Mouse (Mus musculus) heart, embryonic 11.5 days (tissue): ENCODE measurements around the gene Shisa4. TPM values are rescaled to one million over a fixed set of nuclear protein-coding genes. Genes with fewer than 3 reads are reported as not detected.

Experiments
- ATAC-seq: fragments of 200-750 bp; cut with Nextera tagmentation; replicated peaks from 2 replicates; pipeline ENCODE4 v1.8.0; 2017; ENCODE audit warnings: moderate library complexity; ENCODE audit not compliant: insufficient number of reproducible peaks, low FRiP score, low TSS enrichment
- H3K27ac ChIP-seq: fragments of 300-500 bp; sonication (generic); 2 replicates; pipeline ENCODE4 v1.5.1; 2014; ENCODE audit warnings: mild to moderate bottlenecking, low read depth, low read length
- H3K27me3 ChIP-seq: fragments of 300-500 bp; sonication (generic); 2 replicates; pipeline ENCODE4 v1.6.1; 2014; ENCODE audit warnings: mild to moderate bottlenecking, low read length, mixed read lengths; ENCODE audit not compliant: control insufficient read depth, insufficient read depth
- H3K36me3 ChIP-seq: fragments of 300-500 bp; sonication (generic); 2 replicates; pipeline ENCODE4 v1.6.1; 2014; ENCODE audit warnings: mild to moderate bottlenecking, low read length, moderate library complexity, mixed read lengths; ENCODE audit not compliant: control insufficient read depth, insufficient read depth
- H3K4me1 ChIP-seq: fragments of 300-500 bp; sonication (generic); 2 replicates; pipeline ENCODE4 v1.6.1; 2014; ENCODE audit warnings: low read length; ENCODE audit not compliant: control insufficient read depth, insufficient read depth
- H3K4me2 ChIP-seq: fragments of 300-500 bp; sonication (generic); 2 replicates; pipeline ENCODE4 v1.6.1; 2014; ENCODE audit warnings: mild to moderate bottlenecking, moderate library complexity
- H3K4me3 ChIP-seq: fragments of 300-500 bp; sonication (generic); 2 replicates; pipeline ENCODE4 v1.5.1; 2014; ENCODE audit warnings: low read depth, low read length
- H3K9ac ChIP-seq: fragments of 300-500 bp; sonication (generic); 2 replicates; pipeline ENCODE4 v1.6.1; 2014; ENCODE audit warnings: mild to moderate bottlenecking, low read depth, low read length, moderate library complexity
- H3K9me3 ChIP-seq: fragments of 300-500 bp; sonication (generic); replicated peaks from 2 replicates; pipeline ENCODE4 v1.6.1; 2016; ENCODE audit warnings: low read length; ENCODE audit not compliant: control insufficient read depth
- WGBS: fragments of 180-500 bp; shearing (Covaris S2); extraction: QIAGEN DNeasy Blood & Tissue Kit; methylation state at CpG from one replicate; pipeline ENCODE4 v1.1.7; 2014; ENCODE audit not compliant: insufficient replicate concordance; 5-methylcytosine and 5-hydroxymethylcytosine counted together
- polyA plus RNA-seq: library from polyadenylated mRNA; unstranded; fragments of >200 nt; fragmentation: Nextera tagmentation; extraction: Ambion mirVana; gene quantifications from 2 replicates; pipeline ENCODE4 v1.2.1, GENCODE M21; 2014

The Shisa4 gene
- polyA plus RNA-seq, 1 experiment from 2014 or later: 25.6 TPM

DNA sequence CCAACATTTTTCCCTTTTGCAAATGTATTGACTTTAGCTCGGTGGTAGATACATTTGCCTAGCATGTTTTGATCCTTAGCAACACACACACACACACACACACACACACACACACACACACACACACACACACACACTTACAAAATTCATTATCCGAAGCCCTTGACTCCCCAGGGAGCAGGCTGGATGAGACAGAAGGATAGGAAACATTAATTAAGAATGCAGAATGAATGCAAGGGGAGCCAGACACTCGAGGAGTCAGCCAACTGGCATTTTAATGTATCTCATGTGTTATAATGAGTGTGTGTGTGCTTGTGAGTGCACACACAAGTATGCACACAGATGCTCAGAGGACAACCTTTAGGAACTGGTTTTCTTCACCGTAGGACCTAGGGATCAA is 13.5 kb downstream of the Shisa4 start:
- no peak for ATAC-seq
- Histone ChIP-seq H3K4me3 (no peak overlapping the region), H3K9ac (no peak overlapping the region), H3K4me2 (no peak overlapping the region), H3K27ac (no peak overlapping the region), H3K4me1 (peaks cover 5% of the 10 kb centered on the region; the same call in 1 of the 2 replicates), H3K9me3 (peaks cover 2% of the 10 kb centered on the region; the same call in 1 of the 2 replicates), H3K36me3 (no peaks in the 10 kb centered on the region), H3K27me3 (no peaks in the 10 kb centered on the region)
- 85% methylated on average over 4 of the region's 4 CpGs for WGBS

DNA sequence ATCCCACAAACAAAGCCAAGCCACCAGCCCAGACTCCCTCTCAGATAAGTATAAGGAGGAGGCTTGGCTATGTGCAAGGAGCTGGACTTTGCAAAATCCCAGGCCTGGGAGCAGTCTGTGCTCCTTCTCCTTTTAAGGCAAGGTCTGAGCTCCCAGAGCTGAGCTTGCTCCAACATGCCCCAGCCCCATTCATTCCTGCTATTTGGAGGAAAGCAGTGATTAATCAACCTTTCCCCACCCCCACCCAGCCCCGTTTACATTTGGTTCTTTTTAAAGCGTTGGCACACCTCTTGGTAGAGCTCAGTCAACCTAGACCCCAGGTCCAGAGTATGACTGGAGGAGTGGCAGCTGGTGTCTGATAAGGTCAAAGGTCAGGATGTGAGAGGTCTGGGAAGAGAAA is 16.0 kb downstream of the Shisa4 start:
- H3K36me3 ChIP-seq: no peaks in the 10 kb centered on the region
- H3K4me3 ChIP-seq: no peak overlapping the region
- peaks cover 5% of the 10 kb centered on the region; the same call in 1 of the 2 replicates for H3K4me1 ChIP-seq
- peaks cover 2% of the 10 kb centered on the region; the same call in 1 of the 2 replicates for H3K9me3 ChIP-seq
- 16% methylated on average over 2 of the region's 2 CpGs for WGBS
- H3K4me2 ChIP-seq: no peak overlapping the region
- H3K27me3 ChIP-seq: no peaks in the 10 kb centered on the region
- ATAC-seq: no peak
- no peak overlapping the region for H3K9ac ChIP-seq
- no peak overlapping the region for H3K27ac ChIP-seq

DNA sequence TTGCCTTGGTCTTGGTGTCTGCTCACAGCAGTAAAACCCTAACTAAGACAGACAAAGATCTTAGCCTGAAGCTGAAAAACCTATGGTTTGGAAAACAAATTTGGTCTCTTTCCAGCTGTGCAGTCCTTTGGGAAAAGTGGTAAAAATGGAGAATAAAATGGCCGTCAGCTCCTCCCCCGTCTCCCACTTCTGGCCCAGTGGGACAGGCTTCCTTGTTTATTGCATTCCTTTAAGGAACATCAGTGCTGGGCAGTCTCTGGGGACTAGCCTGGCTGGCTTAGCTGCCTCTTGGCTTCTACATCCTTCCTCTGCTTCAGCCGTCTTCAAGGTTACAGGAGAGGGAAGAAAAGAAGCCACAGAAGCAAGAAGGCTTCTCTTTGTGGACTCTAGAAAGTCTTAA is 23.1 kb downstream of the Shisa4 start:
- H3K27me3 ChIP-seq: no peaks in the 10 kb centered on the region
- H3K9ac ChIP-seq: no peak overlapping the region
- H3K4me2 ChIP-seq: no peak overlapping the region
- no peaks in the 10 kb centered on the region for H3K36me3 ChIP-seq
- no peak overlapping the region for H3K4me3 ChIP-seq
- no peak for ATAC-seq
- no peak overlapping the region for H3K27ac ChIP-seq
- H3K9me3 ChIP-seq: no peaks in the 10 kb centered on the region
- 61% methylated on average over 3 of the region's 3 CpGs for WGBS
- no peaks in the 10 kb centered on the region for H3K4me1 ChIP-seq

DNA sequence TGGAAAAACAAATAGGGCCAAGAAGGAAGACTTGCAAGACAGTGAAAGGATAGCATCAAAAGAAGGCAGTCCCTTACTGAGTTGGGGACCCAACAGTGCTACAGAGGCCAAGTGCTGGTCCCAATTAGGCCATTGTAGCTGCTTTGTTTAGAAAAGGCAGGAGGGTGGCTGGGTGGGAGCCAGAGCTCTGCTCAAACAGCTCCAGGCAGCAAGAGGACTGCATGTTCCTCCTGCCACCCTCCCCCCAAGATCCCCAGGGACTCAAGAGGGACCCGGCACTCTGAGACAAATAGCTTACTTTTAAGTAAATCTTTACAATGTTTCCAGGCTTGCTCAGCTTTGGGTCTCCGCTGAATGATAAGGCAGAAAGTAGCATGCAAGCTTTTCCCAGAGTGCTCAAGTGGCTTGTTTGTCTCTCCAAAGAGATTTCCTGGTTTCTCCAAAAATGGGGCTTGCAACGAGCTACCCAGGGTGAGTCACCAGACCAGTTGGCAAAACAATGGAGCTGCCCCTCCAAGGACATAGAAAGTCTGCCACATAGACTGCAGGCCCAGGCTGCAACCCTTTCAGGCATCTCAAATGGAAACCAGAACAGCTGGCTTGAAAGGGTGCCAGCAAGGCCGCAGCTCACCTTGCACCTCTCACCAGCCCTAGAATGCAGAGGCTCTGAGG is 27.4 kb downstream of the Shisa4 start:
- Histone ChIP-seq H3K4me2 (no peak overlapping the region), H3K27ac (0 out of 2 replicates have a peak overlapping the region, but pooled peaks have one; percentile 25), H3K9me3 (no peaks in the 10 kb centered on the region), H3K9ac (no peak overlapping the region), H3K27me3 (no peaks in the 10 kb centered on the region), H3K4me3 (no peak overlapping the region), H3K4me1 (no peaks in the 10 kb centered on the region), H3K36me3 (no peaks in the 10 kb centered on the region)
- 42% methylated on average over 4 of the region's 4 CpGs for WGBS
- ATAC-seq: no peak

DNA sequence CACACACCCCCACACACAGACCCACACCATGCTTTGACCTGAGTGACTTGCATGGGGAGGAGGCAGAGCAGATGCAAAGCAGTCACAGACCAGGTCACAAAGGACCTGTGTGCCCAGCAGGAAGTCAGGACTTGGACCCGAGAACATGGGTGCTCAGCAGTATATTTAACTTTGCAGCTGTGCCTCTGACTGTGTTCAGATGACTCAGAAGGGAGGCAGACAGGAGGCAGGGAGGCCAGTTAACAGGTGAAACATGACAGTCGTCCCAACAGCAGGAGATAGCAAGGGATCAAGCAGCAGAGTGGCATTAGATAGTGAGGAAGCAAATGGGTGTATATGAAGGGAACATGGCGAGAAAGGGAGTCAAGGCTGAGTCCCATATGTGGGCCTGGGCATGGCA is 28.1 kb downstream of the Shisa4 start:
- Histone ChIP-seq H3K4me3 (no peak overlapping the region), H3K4me2 (no peak overlapping the region), H3K27me3 (no peaks in the 10 kb centered on the region), H3K9ac (no peak overlapping the region), H3K36me3 (no peaks in the 10 kb centered on the region), H3K27ac (no peak overlapping the region), H3K9me3 (no peaks in the 10 kb centered on the region), H3K4me1 (no peaks in the 10 kb centered on the region)
- no peak for ATAC-seq
- WGBS: 43% methylated on average over 3 of the region's 3 CpGs

DNA sequence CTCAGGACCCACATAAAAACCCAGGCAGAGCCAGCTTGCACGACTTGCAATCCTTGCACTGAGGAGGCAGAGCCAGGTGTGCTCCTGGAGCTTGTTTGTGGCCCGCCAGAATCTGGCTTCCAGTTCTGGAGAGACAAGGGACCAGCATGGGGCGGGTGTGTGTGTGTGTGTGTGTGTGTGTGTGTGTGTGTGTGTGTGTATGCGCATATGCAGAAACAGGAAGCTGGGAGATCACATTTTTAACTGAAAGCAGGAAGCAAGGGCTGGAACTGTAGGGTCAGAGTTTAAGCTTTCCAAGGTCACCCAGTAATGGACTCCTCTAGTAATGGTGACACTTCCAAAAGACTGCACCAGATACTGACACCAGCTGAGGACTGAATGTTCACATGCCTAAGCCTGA is 31.0 kb downstream of the Shisa4 start:
- Histone ChIP-seq H3K27ac (no peak overlapping the region), H3K4me3 (no peak overlapping the region), H3K9ac (no peak overlapping the region), H3K4me1 (no peaks in the 10 kb centered on the region), H3K36me3 (no peaks in the 10 kb centered on the region), H3K9me3 (no peaks in the 10 kb centered on the region), H3K27me3 (no peaks in the 10 kb centered on the region), H3K4me2 (no peak overlapping the region)
- 58% methylated on average over 4 of the region's 4 CpGs for WGBS
- no peak for ATAC-seq

DNA sequence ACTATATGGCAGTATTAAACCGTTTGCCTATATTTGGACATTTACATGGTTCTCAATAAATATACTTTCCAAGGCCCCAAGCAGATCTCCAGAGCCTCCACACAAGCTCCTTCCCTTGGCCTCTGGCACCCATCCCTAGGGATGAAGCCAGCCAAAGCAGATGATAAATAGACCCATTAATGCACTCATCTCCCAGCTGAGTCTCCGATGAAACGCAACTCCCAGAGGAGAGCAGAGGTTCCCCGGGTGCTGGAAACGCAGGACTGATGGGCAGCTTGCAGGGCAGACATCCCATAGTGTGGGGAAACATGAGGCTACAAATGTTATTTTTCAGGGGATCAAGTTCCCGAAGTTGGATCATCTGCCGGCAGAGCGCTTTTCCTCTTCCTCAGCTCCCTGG is 33.1 kb downstream of the Shisa4 start:
- no peaks in the 10 kb centered on the region for H3K27me3 ChIP-seq
- no peak for ATAC-seq
- no peak overlapping the region for H3K4me3 ChIP-seq
- no peak overlapping the region for H3K27ac ChIP-seq
- no peaks in the 10 kb centered on the region for H3K9me3 ChIP-seq
- no peaks in the 10 kb centered on the region for H3K4me1 ChIP-seq
- H3K4me2 ChIP-seq: no peak overlapping the region
- WGBS: 72% methylated on average over 8 of the region's 8 CpGs
- H3K9ac ChIP-seq: no peak overlapping the region
- H3K36me3 ChIP-seq: no peaks in the 10 kb centered on the region

DNA sequence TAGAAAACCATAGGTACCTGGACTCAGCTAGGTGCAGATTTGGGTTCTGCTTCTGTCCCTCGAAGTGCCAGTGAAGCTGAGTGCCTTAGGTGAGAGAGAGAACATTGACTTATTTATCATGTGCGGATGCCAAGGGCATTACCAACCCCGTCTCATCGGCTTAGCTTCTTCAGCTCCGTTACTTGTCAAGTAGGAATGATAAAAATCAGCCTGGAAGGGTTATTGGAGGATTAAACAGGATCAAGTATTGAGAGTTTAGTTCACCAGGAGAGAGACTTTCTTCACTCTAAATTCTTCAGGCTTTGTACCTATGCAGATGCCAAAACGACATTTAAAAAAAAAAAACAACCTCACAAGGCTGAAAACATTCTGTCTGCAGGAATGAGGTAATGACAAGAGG is 44.5 kb downstream of the Shisa4 start:
- no peak overlapping the region for H3K9ac ChIP-seq

DNA sequence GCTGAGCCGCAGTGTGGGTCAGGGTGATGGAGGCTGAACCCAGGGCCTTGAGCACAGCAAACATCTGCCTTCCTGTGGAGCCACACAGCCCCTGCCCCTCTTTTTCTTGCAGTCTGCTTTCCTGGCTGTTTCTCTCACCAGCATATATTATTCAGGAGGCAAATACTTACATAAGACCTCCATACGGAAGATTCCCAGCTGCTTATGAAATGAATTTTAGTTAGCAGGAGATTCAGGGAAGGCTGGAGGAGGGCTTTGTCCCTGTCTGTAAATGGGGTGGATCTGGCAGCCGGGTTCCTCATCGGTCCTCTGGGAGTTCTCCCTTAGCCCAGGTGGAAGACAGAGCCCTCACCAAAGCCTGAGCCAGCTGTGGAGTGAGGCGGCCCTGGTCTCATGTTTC is 46.7 kb downstream of the Shisa4 start:
- Histone ChIP-seq H3K9ac (no peak overlapping the region), H3K27ac (no peak overlapping the region), H3K4me3 (no peak overlapping the region), H3K4me2 (no peak overlapping the region), H3K27me3 (0 out of 2 replicates have a peak, but pooled peaks cover 3% of the 10 kb centered on the region), H3K9me3 (no peaks in the 10 kb centered on the region), H3K36me3 (no peaks in the 10 kb centered on the region), H3K4me1 (peaks cover 18% of the 10 kb centered on the region)
- ATAC-seq: no peak
- WGBS: 54% methylated on average over 5 of the region's 5 CpGs

More for the DNA sequence above, 44.5 kb downstream of the Shisa4 start:
- H3K27ac ChIP-seq: no peak overlapping the region
- 60% methylated on average over 6 of the region's 6 CpGs for WGBS
- 0 out of 2 replicates have a peak, but pooled peaks cover 3% of the 10 kb centered on the region for H3K27me3 ChIP-seq
- H3K4me1 ChIP-seq: peaks cover 20% of the 10 kb centered on the region
- ATAC-seq: no peak
- no peaks in the 10 kb centered on the region for H3K9me3 ChIP-seq
- no peak overlapping the region for H3K4me3 ChIP-seq
- no peak overlapping the region for H3K4me2 ChIP-seq
- H3K36me3 ChIP-seq: no peaks in the 10 kb centered on the region
